Mouse (Mus musculus) MEL-GATA-1-ER (cell line): ENCODE measurements around the gene Syna.

Source experiments
- DNase-seq: peaks from one replicate; pipeline ENCODE4 v3.0.0-alpha.2; 2012; ENCODE audit warnings: low read depth; ENCODE audit errors: extremely low read depth

Syna gene

GRCm38 (mm10) chr5:134568030-134568429, 8.1 kb upstream of the Syna start:
- no peak for DNase-seq

- DNase-seq = no peak
These were observed 7.5 kb upstream of the Syna start for GRCm38 (mm10) chr5:134567445-134567844.

GRCm38 (mm10) chr5:134565696-134566095, 5.7 kb upstream of the Syna start:
- DNase-seq = no peak

GRCm38 (mm10) chr5:134564272-134564671, 4.3 kb upstream of the Syna start:
- no peak for DNase-seq

GRCm38 (mm10) chr5:134560450-134561171, 640 bp upstream of the Syna start:
- no peak for DNase-seq

GRCm38 (mm10) chr5:134555463-134556164, 4.4 kb downstream of the Syna start:
- DNase-seq = no peak

GRCm38 (mm10) chr5:134553951-134554546, 5.9 kb downstream of the Syna start:
- no peak for DNase-seq

- peak; percentile 65 for DNase-seq
These were observed 7.6 kb downstream of the Syna start, which contains the start of gene Clip2 for GRCm38 (mm10) chr5:134552110-134552972. TSS of gene Clip2 (minus strand) at chr5:134552434.

- DNase-seq = no peak
These were observed 8.5 kb downstream of the Syna start for GRCm38 (mm10) chr5:134551233-134552109.

GRCm38 (mm10) chr5:134550836-134551232, 9.1 kb downstream of the Syna start:
- no peak for DNase-seq

- DNase-seq = no peak
These were observed 10.3 kb downstream of the Syna start for GRCm38 (mm10) chr5:134549640-134550168.

- DNase-seq = no peak
These were observed 11.7 kb downstream of the Syna start for GRCm38 (mm10) chr5:134548306-134548705.

GRCm38 (mm10) chr5:134546790-134547189, 13.2 kb downstream of the Syna start:
- DNase-seq = no peak

GRCm38 (mm10) chr5:134545242-134545629, 14.7 kb downstream of the Syna start:
- no peak for DNase-seq

- DNase-seq = no peak
These were observed 15.3 kb downstream of the Syna start for GRCm38 (mm10) chr5:134544516-134545241.

- no peak for DNase-seq
These were observed 18.3 kb downstream of the Syna start for GRCm38 (mm10) chr5:134541640-134542039.

GRCm38 (mm10) chr5:134540881-134541280, 19.1 kb downstream of the Syna start:
- DNase-seq = no peak

GRCm38 (mm10) chr5:134539891-134540290, 20.1 kb downstream of the Syna start:
- no peak for DNase-seq

- no peak for DNase-seq
These were observed 23.9 kb downstream of the Syna start for GRCm38 (mm10) chr5:134536036-134536435.

- no peak for DNase-seq
These were observed 27.6 kb downstream of the Syna start for GRCm38 (mm10) chr5:134532417-134532816.
